Mouse (Mus musculus): ENCODE data around the gene Sppl2c. TPM values are rescaled to one million over a fixed set of nuclear protein-coding genes. Genes with fewer than 3 reads are reported as not detected.

Gene Sppl2c
- total and polyA plus RNA-seq, 3 experiments = not detected

DNA sequence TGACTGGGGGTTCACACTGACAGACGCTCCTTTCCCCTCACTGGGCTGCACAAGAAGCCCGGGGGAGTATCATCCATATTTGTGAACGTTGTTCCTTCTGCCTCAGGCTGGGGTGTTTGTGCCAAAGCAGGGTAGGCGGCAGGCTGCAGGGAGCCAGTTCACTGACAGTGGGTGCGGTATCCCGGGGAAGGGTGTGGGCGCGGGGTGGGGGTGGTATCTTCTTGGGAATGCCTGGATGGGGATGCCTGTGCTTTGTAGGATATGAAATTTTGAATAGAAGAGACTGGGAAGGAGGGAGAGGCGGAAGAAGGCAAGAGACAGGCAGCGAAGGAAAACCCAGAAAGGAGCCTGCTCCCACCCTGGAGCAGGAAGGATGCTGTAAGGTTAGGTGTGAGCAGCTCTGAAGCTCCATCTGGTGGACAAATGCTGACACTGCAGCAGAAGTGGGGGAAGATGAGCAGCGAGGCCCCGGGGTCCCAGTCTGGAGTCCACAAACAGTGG lies 14.8 kb upstream of the Sppl2c start:
- Histone ChIP-seq H3K27me3 (ENCODE audit: control insufficient read depth in 1 of 2, insufficient read depth in 2 of 2, low read length in 2 of 2) (no peaks in the 10 kb centered on the region; a peak in 1 of 4 replicates), H3K79me2 (ENCODE audit: control insufficient read depth, insufficient read depth, low read length, poor library complexity) (no peaks in the 10 kb centered on the region), H3K27ac (ENCODE audit: control insufficient read depth, low read depth, low read length) (no peak overlapping the region), H3K9ac (ENCODE audit: control insufficient read depth, low read depth, low read length, poor library complexity, severe bottlenecking) (no peak overlapping the region), H3K36me3 (ENCODE audit: control insufficient read depth in 1 of 2, insufficient read depth in 2 of 2, low read length in 2 of 2) (no peaks in the 10 kb centered on the region), H3K4me1 (ENCODE audit: control insufficient read depth in 1 of 2, insufficient read depth in 2 of 2, low read length in 2 of 2) (no peaks in the 10 kb centered on the region), H3K4me3 (ENCODE audit: control insufficient read depth in 1 of 2, insufficient read depth in 1 of 2, low read depth in 2 of 2, low read length in 2 of 2) (no peak overlapping the region), H3K9me3 (replicated peaks; ENCODE audit: insufficient read depth, low read length) (no peaks in the 10 kb centered on the region)
- peak; percentile 60 for DNase-seq (ENCODE audit: low read depth, low spot score)
- TF ChIP-seq MAX (IDR thresholded peaks at IDR 0.05; ENCODE audit: low read length) (no peak), MEF2A (IDR thresholded peaks at IDR 0.05; ENCODE audit: extremely low read depth, insufficient replicate concordance, low read depth, low read length, poor library complexity, severe bottlenecking) (no peak), RCOR1 (IDR thresholded peaks at IDR 0.05; ENCODE audit: low read depth, low read length) (0 out of 2 replicates have a peak, but pooled peaks have one; percentile 38), SMC3 (IDR thresholded peaks at IDR 0.05; ENCODE audit: low read depth, low read length) (peak; percentile 98), CTCF (IDR thresholded peaks at IDR 0.05 in 2 of 3, conservative IDR thresholded peaks at IDR 0.05 in 1 of 3; ENCODE audit: control insufficient read depth in 1 of 3, insufficient read depth in 1 of 3, low read depth in 2 of 3, low read length in 3 of 3, poor library complexity in 1 of 3, severe bottlenecking in 1 of 3) (peak; percentile 89 to 97 (median 95)), ZC3H11A (IDR thresholded peaks at IDR 0.05; ENCODE audit: low read depth, low read length) (peak; percentile 86), BHLHE40 (IDR thresholded peaks at IDR 0.05; ENCODE audit: borderline replicate concordance, low read depth, low read length) (0 out of 2 replicates have a peak, but pooled peaks have one; percentile 22), TCF12 (IDR thresholded peaks at IDR 0.05; ENCODE audit: low read depth, low read length) (no peak), POLR2A (IDR thresholded peaks at IDR 0.05; ENCODE audit: control insufficient read depth in 1 of 2, insufficient read depth in 1 of 2, low read depth in 1 of 2, low read length in 2 of 2, poor library complexity in 1 of 2) (no peak), USF1 (IDR thresholded peaks at IDR 0.05; ENCODE audit: low read depth, low read length) (no peak), KAT2A (conservative IDR thresholded peaks at IDR 0.05; ENCODE audit: low read depth, low read length) (no peak), RAD21 (IDR thresholded peaks at IDR 0.05; ENCODE audit: low read depth, low read length) (peak; percentile 84), MAZ (IDR thresholded peaks at IDR 0.05; ENCODE audit: low read depth, low read length) (no peak), ELF1 (IDR thresholded peaks at IDR 0.05; ENCODE audit: low read depth, low read length) (0 out of 2 replicates have a peak, but pooled peaks have one; percentile 37), MYB (IDR thresholded peaks at IDR 0.05; ENCODE audit: low read depth, low read length) (no peak)

DNA sequence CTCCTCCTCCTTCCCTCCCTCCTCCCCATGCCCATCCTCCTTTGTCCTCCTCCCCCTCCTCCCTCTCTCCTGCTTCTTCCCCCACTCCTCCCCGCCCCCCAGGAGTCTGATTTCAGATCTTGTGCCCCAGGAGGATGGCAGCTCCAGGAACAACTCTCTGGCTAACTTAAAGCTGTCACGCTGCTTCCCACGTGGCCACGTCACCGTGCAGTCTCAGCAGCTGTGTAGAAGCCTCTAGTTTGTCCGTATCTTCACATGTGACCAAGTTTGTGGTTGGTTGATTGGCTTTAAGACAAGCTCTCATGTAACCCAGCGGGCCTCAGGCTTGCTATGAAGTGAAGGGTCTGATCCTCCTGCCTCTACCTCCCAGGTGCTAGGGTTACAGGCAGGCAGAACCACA lies 7.2 kb upstream of the Sppl2c start:
- Histone ChIP-seq H3K27ac (ENCODE audit: control insufficient read depth, low read depth, low read length) (no peak overlapping the region), H3K36me3 (ENCODE audit: control insufficient read depth in 1 of 2, insufficient read depth in 2 of 2, low read length in 2 of 2) (no peaks in the 10 kb centered on the region)
- peak; percentile 35 for DNase-seq (ENCODE audit: low read depth, low spot score)

More for the DNA sequence above, 7.2 kb upstream of the Sppl2c start:
- H3K4me1 ChIP-seq (ENCODE audit: control insufficient read depth in 1 of 2, insufficient read depth in 2 of 2, low read length in 2 of 2) = no peaks in the 10 kb centered on the region
- H3K4me3 ChIP-seq (ENCODE audit: control insufficient read depth in 1 of 2, insufficient read depth in 1 of 2, low read depth in 2 of 2, low read length in 2 of 2) = no peak overlapping the region
- no peaks in the 10 kb centered on the region; a peak in 2 of 4 replicates for H3K27me3 ChIP-seq (ENCODE audit: control insufficient read depth in 1 of 2, insufficient read depth in 2 of 2, low read length in 2 of 2)
- no peak for TF ChIP-seq ZNF384 (IDR thresholded peaks at IDR 0.05; ENCODE audit: low read depth, low read length)
- no peak for TF ChIP-seq MEF2A (IDR thresholded peaks at IDR 0.05; ENCODE audit: extremely low read depth, insufficient replicate concordance, low read depth, low read length, poor library complexity, severe bottlenecking)
- no peak for TF ChIP-seq TAL1 (IDR thresholded peaks at IDR 0.05; ENCODE audit: low read length)
- TF ChIP-seq GATA1 (IDR thresholded peaks at IDR 0.05; ENCODE audit: low read depth, low read length) = no peak
- H3K9ac ChIP-seq (ENCODE audit: control insufficient read depth, low read depth, low read length, poor library complexity, severe bottlenecking) = no peak overlapping the region
- no peaks in the 10 kb centered on the region for H3K9me3 ChIP-seq (replicated peaks; ENCODE audit: insufficient read depth, low read length)
- H3K79me2 ChIP-seq (ENCODE audit: control insufficient read depth, insufficient read depth, low read length, poor library complexity) = no peaks in the 10 kb centered on the region

All from MEL (cell line).